Comparison of ENCODE assay signal across 38 mouse cellular contexts in genomic region chr17:29533866-29534265, GRCm38 (mm10). TPM values are rescaled to one million over a fixed set of nuclear protein-coding genes. Genes with fewer than 3 reads are reported as not detected.
DNase-seq lines count a peak whose midpoint lies in the region; ATAC-seq and TF ChIP-seq lines count a peak whose summit lies in the region.
"Had no signal": no experiment of that assay in that cellular context is flagged by ENCODE, and none has a peak within 500 bp of the region (broad histone marks: within the 10 kb centered on the region; RNA-seq: fewer than 3 reads in every experiment).

No protein-coding gene starts in this region.

- WGBS in spleen, adult 2 months: 63% methylated on average over 11 of the region's 11 CpGs
- 92% methylated on average over 11 of the region's 11 CpGs for WGBS in kidney, embryonic 14.5 days

- ATAC-seq in kidney, embryonic 14.5 days (ENCODE audit: low FRiP score, low TSS enrichment): no peak
- ATAC-seq: forebrain, embryonic 16.5 days; intestine, embryonic 15.5 days; midbrain, embryonic 15.5 days had no signal

- no peak overlapping the region for H3K9ac ChIP-seq in kidney, embryonic 14.5 days (ENCODE audit: low read depth, low read length)
- H3K9ac ChIP-seq: embryonic facial prominence, embryonic 13.5 days; heart, embryonic 12.5 days; hindbrain, embryonic 15.5 days; intestine, embryonic 15.5 days; limb, embryonic 13.5 days; lung, embryonic 15.5 days; midbrain, embryonic 15.5 days had no signal

- DNase-seq in spleen, adult 2 months (ENCODE audit: low read depth in 1 of 2, low spot score in 2 of 2): no peak
- no peak for DNase-seq in spleen, adult 12 weeks (ENCODE audit: low spot score)
- peak; percentile 75 for DNase-seq in induced T-regulatory cell, adult 2 months (ENCODE audit: low read depth)
- peak; percentile 53 for DNase-seq in thymus, postnatal 14 days
- no peak for DNase-seq in layer of hippocampus, postnatal 14 days (ENCODE audit: low spot score in 2 of 2)
- DNase-seq in left cerebral cortex, postnatal 25 days (ENCODE audit: low spot score in 2 of 2): no peak
- DNase-seq: adrenal gland, postnatal 10 days; cerebellum, adult 11-12 months; cerebellum, adult 9-11 months; heart, adult 2 months; kidney, adult 2 months; right cerebral cortex, postnatal 25 days had no signal

- intact Hi-C loops in left cerebral cortex, postnatal 25 days (cut with DNase I): no loop called here

- no peak overlapping the region for H3K4me2 ChIP-seq in kidney, embryonic 14.5 days (replicated peaks; ENCODE audit: low read depth, low read length)
- H3K4me2 ChIP-seq: embryonic facial prominence, embryonic 13.5 days; heart, embryonic 12.5 days; hindbrain, embryonic 15.5 days; intestine, embryonic 15.5 days; limb, embryonic 13.5 days; liver, embryonic 11.5 days; lung, embryonic 15.5 days; midbrain, embryonic 15.5 days had no signal

- no peak for TF ChIP-seq POLR2A in spleen, adult 2 months (IDR thresholded peaks at IDR 0.05; ENCODE audit: low read depth, low read length)

- H3K4me1 ChIP-seq in spleen, adult 2 months (ENCODE audit: control insufficient read depth, insufficient read depth, insufficient read length): peaks cover 5% of the 10 kb centered on the region; the same call in 1 of the 2 replicates
- H3K4me1 ChIP-seq in kidney, embryonic 14.5 days (ENCODE audit: control insufficient read depth, insufficient read depth, low read length): no peaks in the 10 kb centered on the region
- H3K4me1 ChIP-seq: limb, embryonic 13.5 days; midbrain, embryonic 10.5 days; midbrain, embryonic 15.5 days had no signal

- H3K9me3 ChIP-seq in kidney, embryonic 14.5 days (ENCODE audit: control insufficient read depth, low read length): no peaks in the 10 kb centered on the region
- H3K9me3 ChIP-seq: embryonic facial prominence, embryonic 13.5 days; forebrain, embryonic 10.5 days; hindbrain, embryonic 10.5 days; hindbrain, embryonic 15.5 days; intestine, embryonic 15.5 days; lung, embryonic 15.5 days; midbrain, embryonic 15.5 days had no signal

- TF ChIP-seq CTCF in spleen, adult 2 months (IDR thresholded peaks at IDR 0.05; ENCODE audit: extremely low read depth, insufficient read depth, insufficient read length, insufficient replicate concordance): no peak

- peak overlapping the region; percentile 50; the same call in 1 of the 2 replicates for H3K27ac ChIP-seq in spleen, adult 2 months (ENCODE audit: insufficient read depth, low read length)
- no peak overlapping the region for H3K27ac ChIP-seq in kidney, embryonic 14.5 days (ENCODE audit: low read depth, low read length)
- H3K27ac ChIP-seq: embryonic facial prominence, embryonic 13.5 days; forebrain, embryonic 10.5 days; heart, adult 2 months; hindbrain, embryonic 10.5 days; hindbrain, embryonic 15.5 days; intestine, embryonic 15.5 days; kidney, postnatal 0 days; limb, embryonic 13.5 days; lung, embryonic 15.5 days; midbrain, embryonic 10.5 days; midbrain, embryonic 15.5 days had no signal

- no peak overlapping the region for H3K4me3 ChIP-seq in spleen, adult 2 months (ENCODE audit: extremely low read depth, insufficient read depth, insufficient read length)
- no peak overlapping the region for H3K4me3 ChIP-seq in kidney, embryonic 14.5 days (ENCODE audit: low read length)
- H3K4me3 ChIP-seq: embryonic facial prominence, embryonic 13.5 days; forebrain, embryonic 10.5 days; heart, adult 2 months; heart, embryonic 12.5 days; hindbrain, embryonic 10.5 days; hindbrain, embryonic 15.5 days; intestine, embryonic 15.5 days; limb, embryonic 13.5 days; lung, embryonic 15.5 days; midbrain, embryonic 10.5 days; midbrain, embryonic 15.5 days had no signal

- no peaks in the 10 kb centered on the region for H3K36me3 ChIP-seq in spleen, adult 2 months (ENCODE audit: control insufficient read depth, insufficient read depth, low read length)
- no peaks in the 10 kb centered on the region for H3K36me3 ChIP-seq in kidney, embryonic 14.5 days (ENCODE audit: control insufficient read depth, insufficient read depth, low read length)
- H3K36me3 ChIP-seq: embryonic facial prominence, embryonic 13.5 days; forebrain, embryonic 10.5 days; heart, embryonic 12.5 days; hindbrain, embryonic 10.5 days; hindbrain, embryonic 15.5 days; intestine, embryonic 15.5 days; limb, embryonic 13.5 days; lung, embryonic 15.5 days; midbrain, embryonic 10.5 days; midbrain, embryonic 15.5 days had no signal

- 0 out of 2 replicates have a peak, but pooled peaks cover 1% of the 10 kb centered on the region for H3K27me3 ChIP-seq in spleen, adult 2 months (ENCODE audit: control insufficient read depth, insufficient read depth, low read length)
- no peaks in the 10 kb centered on the region for H3K27me3 ChIP-seq in kidney, embryonic 14.5 days (ENCODE audit: control insufficient read depth, insufficient read depth, low read length)
- H3K27me3 ChIP-seq: embryonic facial prominence, embryonic 13.5 days; heart, embryonic 12.5 days; hindbrain, embryonic 15.5 days; intestine, embryonic 15.5 days; limb, embryonic 13.5 days; lung, embryonic 15.5 days; midbrain, embryonic 15.5 days had no signal

RNA-seq across cellular contexts. Expression of gene Gm17657, which starts 15.6 kb away (rescaled TPM):
- polyA plus RNA-seq in spleen, adult 2 months (2012; rRNA removed): not detected in 2 replicates
- total RNA-seq in layer of hippocampus, postnatal 14 days (2021): not detected
- total RNA-seq in left cerebral cortex, postnatal 25 days (2021): not detected
- not detected in 2 replicates for polyA plus RNA-seq in kidney, embryonic 14.5 days (2014; fragmentation: Nextera tagmentation; extraction: Ambion mirVana)
- total RNA-seq: adrenal gland, postnatal 10 days; gastrocnemius, adult 8-10 months; gastrocnemius, postnatal 4 days; heart, adult 2 months; left cerebral cortex, adult 18-20 months; left cerebral cortex, postnatal 14 days; megakaryocyte progenitor cell, adult 5-6 weeks; neutrophil, adult 5-6 weeks had no signal
- polyA plus RNA-seq: C2C12; embryonic facial prominence, embryonic 13.5 days; forebrain, embryonic 10.5 days; forebrain, embryonic 16.5 days; heart, adult 2 months; heart, embryonic 12.5 days; heart, postnatal 0 days; hindbrain, embryonic 10.5 days; hindbrain, embryonic 15.5 days; intestine, embryonic 15.5 days; kidney, adult 2 months; kidney, postnatal 0 days; large intestine, adult 2 months; limb, embryonic 13.5 days; liver, embryonic 16.5 days; lung, embryonic 15.5 days; midbrain, embryonic 10.5 days; midbrain, embryonic 15.5 days; neural tube, embryonic 11.5 days; urinary bladder, adult 2 months had no signal

RNA-seq across cellular contexts. Expression of gene Tbc1d22b, which starts 15.7 kb away (rescaled TPM):
- 15.5 and 17.7 TPM in 2 replicates for polyA plus RNA-seq in spleen, adult 2 months (2012; rRNA removed)
- 10 to 100 TPM; 43.7 to 44.9 TPM for total RNA-seq in layer of hippocampus, postnatal 14 days (2021)
- 10 to 100 TPM; 42.3 to 43.2 TPM for total RNA-seq in left cerebral cortex, postnatal 25 days (2021)
- 11.5 and 18.5 TPM in 2 replicates for polyA plus RNA-seq in kidney, embryonic 14.5 days (2014; fragmentation: Nextera tagmentation; extraction: Ambion mirVana)

RNA-seq across cellular contexts. Expression of gene Tmem217, which starts 18.3 kb away (rescaled TPM):
- not detected in 2 replicates for polyA plus RNA-seq in spleen, adult 2 months (2012; rRNA removed)
- total RNA-seq in layer of hippocampus, postnatal 14 days (2021): not detected
- total RNA-seq in left cerebral cortex, postnatal 25 days (2021): not detected
- polyA plus RNA-seq in kidney, embryonic 14.5 days (2014; fragmentation: Nextera tagmentation; extraction: Ambion mirVana): 0.42 and 0.76 TPM in 2 replicates
- total RNA-seq: adrenal gland, postnatal 10 days; gastrocnemius, adult 8-10 months; gastrocnemius, postnatal 4 days; heart, adult 2 months; left cerebral cortex, adult 18-20 months; megakaryocyte progenitor cell, adult 5-6 weeks; neutrophil, adult 5-6 weeks had no signal
- polyA plus RNA-seq: C2C12; heart, adult 2 months; large intestine, adult 2 months; liver, embryonic 16.5 days had no signal

RNA-seq across cellular contexts. Expression of gene Pim1, which starts 43.3 kb away (rescaled TPM):
- polyA plus RNA-seq in spleen, adult 2 months (2012; rRNA removed): 56.6 and 90.2 TPM in 2 replicates
- total RNA-seq in layer of hippocampus, postnatal 14 days (2021): 1 to 10 TPM; 3.1 to 6.0 TPM
- 1 to 10 TPM; 6.8 to 7.4 TPM for total RNA-seq in left cerebral cortex, postnatal 25 days (2021)
- polyA plus RNA-seq in kidney, embryonic 14.5 days (2014; fragmentation: Nextera tagmentation; extraction: Ambion mirVana): 12.6 and 15.6 TPM in 2 replicates

Comparison
In these comparisons a context has a peak if more than half of its experiments do, and no peak if none do; other contexts are left out.
1. DNase-seq: peak in induced T-regulatory cell, adult 2 months (single experiment) and thymus, postnatal 14 days (single experiment); none in spleen, adult 2 months (0 of 2), spleen, adult 12 weeks (single experiment), layer of hippocampus, postnatal 14 days (0 of 2) and left cerebral cortex, postnatal 25 days (0 of 2).